Mouse (Mus musculus): ENCODE results near the gene Hmcn1.

Gene Hmcn1

GRCm38 (mm10) chr1:150913586-150914136, 79.6 kb downstream of the Hmcn1 start:
- in situ Hi-C loops (cut with MboI; ENCODE audit: low pct_unique_long_range_greater_than_20kb in 1 of 2, low sequenced_read_pairs in 2 of 2, unreplicated experiment in 1 of 2): no loop called here

GRCm38 (mm10) chr1:150909642-150910041, 83.6 kb downstream of the Hmcn1 start:
- in situ Hi-C loops (cut with MboI; ENCODE audit: low pct_unique_long_range_greater_than_20kb in 1 of 2, low sequenced_read_pairs in 2 of 2, unreplicated experiment in 1 of 2): no loop called here

- in situ Hi-C loops (cut with MboI; ENCODE audit: low pct_unique_long_range_greater_than_20kb in 1 of 2, low sequenced_read_pairs in 2 of 2, unreplicated experiment in 1 of 2): no loop called here
Measured at GRCm38 (mm10) chr1:150893677-150894188, 99.5 kb downstream of the Hmcn1 start.

GRCm38 (mm10) chr1:150890017-150890416, 103.2 kb downstream of the Hmcn1 start:
- in situ Hi-C loops (cut with MboI; ENCODE audit: low pct_unique_long_range_greater_than_20kb in 1 of 2, low sequenced_read_pairs in 2 of 2, unreplicated experiment in 1 of 2): no loop called here

- in situ Hi-C loops (cut with MboI; ENCODE audit: low pct_unique_long_range_greater_than_20kb in 1 of 2, low sequenced_read_pairs in 2 of 2, unreplicated experiment in 1 of 2): no loop called here
Measured at GRCm38 (mm10) chr1:150886267-150886666, 107.0 kb downstream of the Hmcn1 start.

- in situ Hi-C loops (cut with MboI; ENCODE audit: low pct_unique_long_range_greater_than_20kb in 1 of 2, low sequenced_read_pairs in 2 of 2, unreplicated experiment in 1 of 2): no loop called here
Measured at GRCm38 (mm10) chr1:150878421-150878820, 114.8 kb downstream of the Hmcn1 start.

- in situ Hi-C loops (cut with MboI; ENCODE audit: low pct_unique_long_range_greater_than_20kb in 1 of 2, low sequenced_read_pairs in 2 of 2, unreplicated experiment in 1 of 2): no loop called here
Measured at GRCm38 (mm10) chr1:150877920-150878319, 115.3 kb downstream of the Hmcn1 start.

- in situ Hi-C loops (cut with MboI; ENCODE audit: low pct_unique_long_range_greater_than_20kb in 1 of 2, low sequenced_read_pairs in 2 of 2, unreplicated experiment in 1 of 2): no loop called here
Measured at GRCm38 (mm10) chr1:150874025-150874424, 119.2 kb downstream of the Hmcn1 start.

GRCm38 (mm10) chr1:150873231-150873630, 120.0 kb downstream of the Hmcn1 start:
- in situ Hi-C loops (cut with MboI; ENCODE audit: low pct_unique_long_range_greater_than_20kb in 1 of 2, low sequenced_read_pairs in 2 of 2, unreplicated experiment in 1 of 2): no loop called here

GRCm38 (mm10) chr1:150872105-150872504, 121.1 kb downstream of the Hmcn1 start:
- in situ Hi-C loops (cut with MboI; ENCODE audit: low pct_unique_long_range_greater_than_20kb in 1 of 2, low sequenced_read_pairs in 2 of 2, unreplicated experiment in 1 of 2): no loop called here

- in situ Hi-C loops (cut with MboI; ENCODE audit: low pct_unique_long_range_greater_than_20kb in 1 of 2, low sequenced_read_pairs in 2 of 2, unreplicated experiment in 1 of 2): no loop called here
Measured at GRCm38 (mm10) chr1:150869189-150869588, 124.0 kb downstream of the Hmcn1 start.

- in situ Hi-C loops (cut with MboI; ENCODE audit: low pct_unique_long_range_greater_than_20kb in 1 of 2, low sequenced_read_pairs in 2 of 2, unreplicated experiment in 1 of 2): no loop called here
Measured at GRCm38 (mm10) chr1:150866615-150867014, 126.6 kb downstream of the Hmcn1 start.

- in situ Hi-C loops (cut with MboI; ENCODE audit: low pct_unique_long_range_greater_than_20kb in 1 of 2, low sequenced_read_pairs in 2 of 2, unreplicated experiment in 1 of 2): no loop called here
Measured at GRCm38 (mm10) chr1:150857779-150858178, 135.5 kb downstream of the Hmcn1 start.

- in situ Hi-C loops (cut with MboI; ENCODE audit: low pct_unique_long_range_greater_than_20kb in 1 of 2, low sequenced_read_pairs in 2 of 2, unreplicated experiment in 1 of 2): no loop called here
Measured at GRCm38 (mm10) chr1:150833448-150833847, 159.8 kb downstream of the Hmcn1 start.

- in situ Hi-C loops (cut with MboI; ENCODE audit: low pct_unique_long_range_greater_than_20kb in 1 of 2, low sequenced_read_pairs in 2 of 2, unreplicated experiment in 1 of 2): no loop called here
Measured at GRCm38 (mm10) chr1:150829851-150830250, 163.4 kb downstream of the Hmcn1 start.

GRCm38 (mm10) chr1:150827169-150827568, 166.1 kb downstream of the Hmcn1 start:
- in situ Hi-C loops (cut with MboI; ENCODE audit: low pct_unique_long_range_greater_than_20kb in 1 of 2, low sequenced_read_pairs in 2 of 2, unreplicated experiment in 1 of 2): no loop called here

- in situ Hi-C loops (cut with MboI; ENCODE audit: low pct_unique_long_range_greater_than_20kb in 1 of 2, low sequenced_read_pairs in 2 of 2, unreplicated experiment in 1 of 2): no loop called here
Measured at GRCm38 (mm10) chr1:150824334-150825005, 168.8 kb downstream of the Hmcn1 start.

GRCm38 (mm10) chr1:150816035-150816807, 177.0 kb downstream of the Hmcn1 start:
- in situ Hi-C loops (cut with MboI; ENCODE audit: low pct_unique_long_range_greater_than_20kb in 1 of 2, low sequenced_read_pairs in 2 of 2, unreplicated experiment in 1 of 2): no loop called here

- in situ Hi-C loops (cut with MboI; ENCODE audit: low pct_unique_long_range_greater_than_20kb in 1 of 2, low sequenced_read_pairs in 2 of 2, unreplicated experiment in 1 of 2): no loop called here
Measured at GRCm38 (mm10) chr1:150814917-150815316, 178.3 kb downstream of the Hmcn1 start.
